Mouse (Mus musculus): ENCODE data around the gene Itch. TPM values are rescaled to one million over a fixed set of nuclear protein-coding genes. Genes with fewer than 3 reads are reported as not detected.

Gene Itch
- polyA plus RNA-seq, 1 experiment from 2014 or later = 68.5 TPM

DNA sequence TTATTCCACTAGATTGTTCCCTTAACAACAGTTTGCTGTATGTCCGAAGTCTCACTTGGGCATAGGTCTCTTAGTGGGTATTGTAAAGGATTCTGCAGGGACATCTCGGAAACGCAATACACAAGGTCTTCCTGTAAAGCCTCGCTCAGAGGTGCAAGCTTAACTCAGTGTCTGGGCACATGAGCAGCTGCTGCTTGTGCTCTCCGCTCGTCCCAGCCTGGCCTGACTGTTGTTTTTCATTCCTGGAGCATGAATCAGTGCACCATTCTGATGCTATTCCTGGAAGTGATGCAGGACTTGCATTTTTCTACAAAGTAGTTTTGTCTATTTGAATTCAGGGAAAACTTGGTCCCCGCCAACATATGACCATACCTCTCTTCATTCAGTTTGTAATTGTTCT, 91.4 kb downstream of the Itch start:
- Histone ChIP-seq H3K4me3 (no peak overlapping the region), H3K4me1 (no peaks in the 10 kb centered on the region), H3K36me3 (peaks cover 69% of the 10 kb centered on the region), H3K9ac (no peak overlapping the region), H3K27ac (no peak overlapping the region), H3K9me3 (replicated peaks) (no peaks in the 10 kb centered on the region), H3K27me3 (no peaks in the 10 kb centered on the region), H3K4me2 (replicated peaks) (no peak overlapping the region)
- 92% methylated on average over 7 of the region's 7 CpGs for WGBS
- no peak for ATAC-seq (ENCODE audit: low FRiP score)

DNA sequence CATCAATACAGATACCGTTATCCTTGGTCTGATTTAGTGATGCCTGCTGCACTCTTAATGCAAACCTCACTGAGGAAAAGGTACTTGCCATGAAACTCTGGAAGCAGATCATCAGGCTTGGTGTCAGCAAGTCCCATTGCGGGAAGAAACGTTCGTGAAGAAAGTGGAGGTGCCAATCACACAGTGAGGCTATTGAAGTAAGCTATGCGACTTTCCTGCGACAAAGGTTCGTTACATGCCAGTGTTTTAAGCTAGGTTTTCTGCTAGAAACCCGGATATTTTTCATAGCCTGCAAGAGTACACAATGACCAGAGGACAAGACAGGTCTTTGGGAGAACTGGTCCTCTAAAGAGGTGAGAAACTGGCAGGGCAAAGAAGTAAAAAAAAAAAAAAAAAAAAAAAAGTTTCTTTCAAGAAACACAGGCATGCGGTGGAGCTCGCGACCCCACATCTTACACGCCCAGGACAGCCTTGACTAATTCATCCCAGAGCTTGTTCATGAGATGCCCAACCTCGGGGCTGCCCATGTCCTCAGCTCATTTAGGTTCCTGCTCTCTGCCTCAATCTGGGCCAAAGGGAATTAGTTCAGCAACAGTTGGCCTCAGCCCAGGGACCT, 102.5 kb downstream of the Itch start:
- Histone ChIP-seq H3K27me3 (no peaks in the 10 kb centered on the region), H3K27ac (peak overlapping the region; percentile 92), H3K4me2 (replicated peaks) (peak overlapping the region; percentile 91), H3K4me3 (peak overlapping the region; percentile 63), H3K36me3 (0 out of 2 replicates have a peak, but pooled peaks cover 1% of the 10 kb centered on the region), H3K9me3 (replicated peaks) (no peaks in the 10 kb centered on the region), H3K4me1 (peaks cover 25% of the 10 kb centered on the region), H3K9ac (peak overlapping the region; percentile 74)
- WGBS = 5% methylated on average over 13 of the region's 13 CpGs
- peak; percentile 90 for ATAC-seq (ENCODE audit: low FRiP score)

DNA sequence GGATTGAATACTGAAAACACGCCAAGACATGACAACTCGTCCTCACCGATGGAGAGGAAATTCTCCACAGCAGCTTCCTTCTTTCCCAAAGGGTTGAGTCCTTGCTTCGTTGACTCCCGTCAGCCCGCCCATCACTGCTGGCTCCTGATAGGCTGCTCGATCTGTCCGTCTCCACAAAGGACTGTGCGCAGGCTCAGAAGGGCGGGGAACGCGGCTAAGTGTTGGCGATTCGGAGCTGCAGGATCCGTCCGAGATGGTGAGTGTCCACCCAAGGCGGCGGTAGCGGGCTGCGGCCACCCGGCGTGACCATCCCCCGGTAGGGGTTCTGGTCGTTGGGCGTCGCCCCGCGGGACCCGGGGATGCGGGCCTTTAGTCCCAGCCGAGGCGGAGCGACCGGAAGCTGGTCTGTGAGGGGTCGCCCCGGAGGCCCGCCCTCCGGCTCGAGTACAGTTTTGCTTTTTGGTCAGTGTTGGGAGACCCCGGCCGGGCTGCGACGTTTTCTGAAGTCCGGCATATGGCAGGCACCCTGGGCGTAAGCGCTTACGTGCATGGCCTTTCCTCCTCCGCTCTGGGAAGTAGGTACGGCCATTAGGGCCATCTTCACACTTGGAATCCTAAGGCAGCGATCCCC, 103.2 kb downstream of the Itch start, which contains the start of gene Dynlrb1:
TSS of gene Dynlrb1 (plus strand) at position 172 of the 631 bp plus-strand sequence.
- peak within 1 kb of the TSS; percentile 92 for H3K27ac ChIP-seq
- WGBS = 0% methylated on average over 39 of the region's 50 CpGs
- H3K9ac ChIP-seq = peak within 1 kb of the TSS; percentile 74
- H3K27me3 ChIP-seq = no peaks in the 10 kb centered on the region
- peak within 1 kb of the TSS; percentile 63 for H3K4me3 ChIP-seq
- peak within 1 kb of the TSS; percentile 91 for H3K4me2 ChIP-seq (replicated peaks)
- 0 out of 2 replicates have a peak, but pooled peaks cover 6% of the 10 kb centered on the region for H3K36me3 ChIP-seq
- H3K4me1 ChIP-seq = peaks cover 25% of the 10 kb centered on the region
- no peaks in the 10 kb centered on the region for H3K9me3 ChIP-seq (replicated peaks)
- ATAC-seq (ENCODE audit: low FRiP score) = peak; percentile 99

DNA sequence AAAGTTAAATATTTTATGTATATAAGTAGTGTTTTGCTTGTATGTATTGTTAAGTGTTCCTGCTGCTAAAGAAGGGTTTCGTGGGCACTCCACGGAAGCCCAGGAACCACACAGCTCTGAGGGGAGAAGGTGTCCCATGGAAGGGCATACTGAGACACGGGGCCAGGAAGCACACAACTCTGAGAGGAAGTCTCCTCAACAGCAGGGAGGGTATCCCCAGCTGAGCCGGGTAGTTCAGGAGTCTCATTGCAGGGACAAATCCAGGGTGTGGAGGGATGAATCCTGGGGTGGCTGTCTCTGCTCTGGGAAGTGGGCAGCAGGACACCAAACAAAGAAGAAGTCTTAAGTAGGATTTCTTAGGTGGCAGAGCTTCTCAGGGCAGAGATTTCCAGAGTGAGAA, 104.0 kb downstream of the Itch start:
- H3K27me3 ChIP-seq = no peaks in the 10 kb centered on the region
- no peaks in the 10 kb centered on the region for H3K9me3 ChIP-seq (replicated peaks)
- peaks cover 6% of the 10 kb centered on the region; the same call in 1 of the 2 replicates for H3K36me3 ChIP-seq
- no peak for ATAC-seq (ENCODE audit: low FRiP score)
- peaks cover 25% of the 10 kb centered on the region for H3K4me1 ChIP-seq
- 27% methylated on average over 4 of the region's 4 CpGs for WGBS
- H3K4me2 ChIP-seq (replicated peaks) = peak overlapping the region; percentile 91
- peak overlapping the region; percentile 63 for H3K4me3 ChIP-seq
- peak overlapping the region; percentile 74 for H3K9ac ChIP-seq
- H3K27ac ChIP-seq = no peak overlapping the region

DNA sequence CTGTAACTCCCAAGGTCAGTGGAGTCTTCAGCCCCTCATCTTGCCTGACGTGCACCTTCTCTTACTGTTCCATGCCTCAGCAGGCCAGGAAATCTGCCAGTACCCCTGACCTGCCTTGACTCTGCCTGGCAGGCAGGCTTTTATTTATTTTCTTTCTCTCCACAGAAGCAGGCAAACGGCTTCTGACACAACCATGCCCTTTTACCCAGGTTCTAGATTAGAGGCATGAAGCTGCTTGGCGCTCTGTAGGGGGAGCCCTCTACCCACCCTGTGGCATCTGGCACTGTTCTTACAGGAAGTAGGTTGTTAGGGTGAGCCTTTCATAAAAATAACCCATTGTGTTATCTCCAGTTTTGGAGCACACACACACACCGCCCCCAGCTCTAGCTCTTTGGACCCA, 107.6 kb downstream of the Itch start:
- WGBS = 83% methylated on average over 4 of the region's 4 CpGs
- no peaks in the 10 kb centered on the region for H3K9me3 ChIP-seq (replicated peaks)

DNA sequence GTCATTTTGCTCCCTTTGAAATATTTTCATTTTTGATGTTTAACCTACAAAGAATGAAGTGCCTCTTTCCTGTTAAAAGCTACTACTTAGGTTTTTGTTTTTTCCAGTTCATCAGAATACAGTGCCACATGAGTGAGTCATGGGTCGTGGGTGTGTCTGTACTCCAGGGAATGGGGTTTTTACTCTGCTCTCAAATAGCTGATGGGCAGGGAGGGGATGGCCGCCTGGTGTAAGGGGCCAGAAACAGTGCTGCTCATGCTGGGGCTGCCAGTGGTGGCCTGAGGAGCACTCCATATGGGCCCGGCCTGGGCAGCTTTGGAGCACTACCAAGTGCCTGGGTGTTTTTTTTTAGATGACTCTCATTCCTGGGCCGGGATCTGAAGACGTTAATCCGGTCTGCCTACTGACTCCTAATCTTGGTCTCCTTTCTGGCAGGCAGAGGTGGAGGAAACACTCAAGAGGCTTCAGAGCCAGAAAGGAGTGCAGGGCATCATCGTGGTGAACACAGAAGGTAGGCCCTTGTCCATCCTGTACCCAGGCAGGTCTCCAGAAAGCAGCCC, 109.1 kb downstream of the Itch start:
- no peaks in the 10 kb centered on the region for H3K27me3 ChIP-seq
- H3K27ac ChIP-seq = no peak overlapping the region
- ATAC-seq (ENCODE audit: low FRiP score) = no peak
- H3K9ac ChIP-seq = no peak overlapping the region
- H3K9me3 ChIP-seq (replicated peaks) = no peaks in the 10 kb centered on the region
- no peak overlapping the region for H3K4me2 ChIP-seq (replicated peaks)
- H3K36me3 ChIP-seq = peaks cover 56% of the 10 kb centered on the region
- 82% methylated on average over 7 of the region's 7 CpGs for WGBS
- H3K4me1 ChIP-seq = peaks cover 19% of the 10 kb centered on the region
- H3K4me3 ChIP-seq = no peak overlapping the region

More for the DNA sequence above, 107.6 kb downstream of the Itch start:
- Histone ChIP-seq H3K36me3 (peaks cover 42% of the 10 kb centered on the region), H3K27ac (no peak overlapping the region), H3K4me2 (replicated peaks) (no peak overlapping the region), H3K4me1 (peaks cover 22% of the 10 kb centered on the region), H3K9ac (no peak overlapping the region), H3K27me3 (no peaks in the 10 kb centered on the region), H3K4me3 (no peak overlapping the region)
- no peak for ATAC-seq (ENCODE audit: low FRiP score)

DNA sequence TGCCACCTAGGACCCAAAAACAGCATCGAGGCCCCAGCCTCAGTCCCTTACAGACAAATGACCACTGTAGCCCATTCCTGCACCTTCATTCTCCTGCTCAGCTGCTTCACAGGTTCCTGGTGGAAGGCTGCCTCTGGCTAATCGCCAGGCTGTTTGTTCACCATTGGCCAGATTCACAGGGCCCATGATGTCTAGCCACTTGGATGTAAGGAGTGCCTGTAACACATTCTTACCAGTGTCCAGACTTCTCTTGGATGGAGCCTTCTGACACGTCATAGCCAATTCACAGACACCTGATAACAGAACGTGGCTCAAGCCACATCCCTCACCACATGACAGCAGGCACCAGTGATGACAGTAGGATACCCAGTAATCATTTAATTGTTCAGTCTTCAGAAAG, 112.9 kb downstream of the Itch start:
- H3K36me3 ChIP-seq = peaks cover 91% of the 10 kb centered on the region
- ATAC-seq (ENCODE audit: low FRiP score) = no peak

DNA sequence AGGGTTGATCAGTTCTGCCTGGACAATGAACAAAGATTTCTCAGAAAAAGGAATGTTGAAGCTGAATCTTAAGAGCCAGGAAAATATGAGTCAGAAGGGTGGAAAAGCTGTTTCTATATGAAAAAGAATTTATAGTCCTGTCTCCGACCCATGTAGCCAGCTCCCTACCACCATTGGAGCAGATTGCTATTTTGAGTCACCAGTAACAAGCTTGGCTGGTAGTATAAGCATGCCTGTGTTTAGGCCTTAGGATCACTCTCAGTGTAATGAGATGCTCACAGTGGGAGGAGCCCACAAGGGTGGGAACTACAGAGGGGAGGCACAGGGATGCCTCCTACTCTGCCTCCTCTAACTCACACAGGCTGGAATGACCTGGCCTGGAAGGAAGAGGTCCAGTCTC, 114.9 kb downstream of the Itch start:
- Histone ChIP-seq H3K4me3 (no peak overlapping the region), H3K27me3 (no peaks in the 10 kb centered on the region), H3K27ac (no peak overlapping the region), H3K4me2 (replicated peaks) (no peak overlapping the region), H3K4me1 (no peaks in the 10 kb centered on the region), H3K9ac (no peak overlapping the region), H3K36me3 (peaks cover 85% of the 10 kb centered on the region), H3K9me3 (replicated peaks) (no peaks in the 10 kb centered on the region)
- no peak for ATAC-seq (ENCODE audit: low FRiP score)
- whole genome bisulfite sequencing = 97% methylated on average over 1 of the region's 1 CpGs

More for the DNA sequence above, 112.9 kb downstream of the Itch start:
- Histone ChIP-seq H3K4me2 (replicated peaks) (no peak overlapping the region), H3K9me3 (replicated peaks) (no peaks in the 10 kb centered on the region), H3K27ac (no peak overlapping the region), H3K4me3 (no peak overlapping the region), H3K9ac (no peak overlapping the region), H3K4me1 (no peaks in the 10 kb centered on the region), H3K27me3 (no peaks in the 10 kb centered on the region)
- WGBS = 95% methylated on average over 4 of the region's 4 CpGs

DNA sequence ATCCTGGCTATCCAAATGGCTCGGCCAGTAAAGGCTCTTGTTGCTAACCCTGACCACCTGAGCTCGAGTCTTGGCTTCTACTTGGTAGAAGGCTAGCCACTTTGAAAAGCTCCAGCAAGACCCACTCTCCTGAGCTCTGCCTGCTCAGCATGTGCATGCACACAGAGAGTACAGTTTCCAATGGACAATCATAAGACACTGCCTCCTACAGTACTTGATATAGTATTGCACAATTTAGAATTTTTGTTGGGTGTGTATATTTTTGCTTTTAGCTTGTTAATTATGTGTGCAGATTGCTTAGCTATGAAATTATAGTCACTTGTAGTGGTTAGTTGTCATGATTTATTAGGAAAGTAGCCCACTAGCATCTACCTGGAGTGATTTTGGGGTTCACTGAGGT, 115.4 kb downstream of the Itch start:
- no peak for ATAC-seq (ENCODE audit: low FRiP score)
- Histone ChIP-seq H3K36me3 (peaks cover 80% of the 10 kb centered on the region), H3K27me3 (no peaks in the 10 kb centered on the region), H3K9ac (no peak overlapping the region), H3K4me2 (replicated peaks) (no peak overlapping the region), H3K4me3 (no peak overlapping the region), H3K27ac (no peak overlapping the region), H3K4me1 (no peaks in the 10 kb centered on the region), H3K9me3 (replicated peaks) (no peaks in the 10 kb centered on the region)
- WGBS = 85% methylated on average over 2 of the region's 2 CpGs

DNA sequence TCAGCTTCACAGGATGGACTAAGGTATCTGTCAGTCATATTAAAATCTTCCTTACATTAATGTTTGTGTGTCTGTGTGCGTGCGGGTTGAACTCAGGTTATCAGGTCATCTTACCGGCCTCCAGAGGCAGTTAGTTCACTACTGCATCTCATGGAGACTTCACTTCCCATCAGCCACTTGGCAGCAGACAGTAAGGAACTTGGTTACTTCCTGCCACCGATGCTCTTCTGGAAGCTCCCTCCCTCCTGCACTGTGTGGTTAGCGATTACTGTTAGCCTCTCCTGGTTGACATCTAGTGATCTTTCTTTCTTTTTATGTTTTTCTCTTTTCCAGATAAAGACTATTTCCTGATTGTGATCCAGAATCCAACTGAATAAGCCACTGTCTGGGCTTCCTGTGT, 116.3 kb downstream of the Itch start:
- H3K4me3 ChIP-seq = no peak overlapping the region
- no peak overlapping the region for H3K9ac ChIP-seq
- no peak overlapping the region for H3K27ac ChIP-seq
- no peak overlapping the region for H3K4me2 ChIP-seq (replicated peaks)
- peaks cover 71% of the 10 kb centered on the region for H3K36me3 ChIP-seq
- no peaks in the 10 kb centered on the region for H3K4me1 ChIP-seq
- no peaks in the 10 kb centered on the region for H3K9me3 ChIP-seq (replicated peaks)
- no peak for ATAC-seq (ENCODE audit: low FRiP score)
- no peaks in the 10 kb centered on the region for H3K27me3 ChIP-seq
- WGBS = 97% methylated on average over 5 of the region's 5 CpGs

DNA sequence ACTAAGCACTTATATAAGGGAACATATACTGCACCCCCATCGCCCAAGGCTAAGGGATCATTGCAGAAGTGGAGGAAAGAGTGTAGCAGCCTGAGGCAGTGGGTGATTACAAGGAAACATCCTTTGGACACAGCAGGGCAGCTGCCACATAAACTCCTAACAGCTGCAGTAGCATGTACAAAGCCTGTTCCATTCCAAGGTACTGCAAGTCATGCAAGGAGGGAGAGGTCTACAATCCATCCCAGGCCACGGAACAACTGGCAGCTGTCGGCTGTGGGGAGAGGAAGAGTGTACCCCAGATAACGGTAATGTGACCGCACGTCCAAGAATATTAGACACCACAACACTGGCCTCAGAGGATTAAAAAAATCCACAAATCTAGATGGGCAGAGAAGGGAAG, 132.2 kb downstream of the Itch start:
- Histone ChIP-seq H3K9me3 (replicated peaks) (no peaks in the 10 kb centered on the region), H3K27ac (no peak overlapping the region), H3K4me1 (no peaks in the 10 kb centered on the region), H3K27me3 (no peaks in the 10 kb centered on the region), H3K9ac (no peak overlapping the region), H3K36me3 (no peaks in the 10 kb centered on the region), H3K4me2 (replicated peaks) (no peak overlapping the region), H3K4me3 (no peak overlapping the region)
- WGBS = 91% methylated on average over 6 of the region's 6 CpGs
- ATAC-seq (ENCODE audit: low FRiP score) = no peak

DNA sequence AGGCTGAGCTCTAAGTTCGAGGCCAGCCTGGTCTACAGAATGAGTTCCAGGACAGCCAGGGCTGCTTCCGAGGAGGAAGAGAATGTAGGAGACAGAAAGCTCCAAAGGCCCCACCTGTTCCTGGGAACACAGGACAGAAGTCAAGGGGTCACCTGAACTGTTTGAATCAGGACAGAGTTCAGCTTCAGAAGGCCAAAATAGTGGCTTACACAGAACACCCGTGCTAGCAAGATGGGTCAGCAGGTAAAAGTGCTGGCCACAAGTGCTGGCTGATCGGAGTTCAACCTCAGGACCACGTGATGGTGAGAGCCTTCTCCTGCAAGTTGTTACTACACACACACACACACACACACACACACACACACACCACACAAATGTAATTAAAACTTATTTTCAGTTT, 133.6 kb downstream of the Itch start:
- Histone ChIP-seq H3K9ac (no peak overlapping the region), H3K4me3 (no peak overlapping the region), H3K9me3 (replicated peaks) (no peaks in the 10 kb centered on the region), H3K4me1 (no peaks in the 10 kb centered on the region), H3K27me3 (no peaks in the 10 kb centered on the region), H3K36me3 (no peaks in the 10 kb centered on the region), H3K27ac (no peak overlapping the region), H3K4me2 (replicated peaks) (no peak overlapping the region)
- WGBS = 85% methylated on average over 5 of the region's 5 CpGs
- no peak for ATAC-seq (ENCODE audit: low FRiP score)

DNA sequence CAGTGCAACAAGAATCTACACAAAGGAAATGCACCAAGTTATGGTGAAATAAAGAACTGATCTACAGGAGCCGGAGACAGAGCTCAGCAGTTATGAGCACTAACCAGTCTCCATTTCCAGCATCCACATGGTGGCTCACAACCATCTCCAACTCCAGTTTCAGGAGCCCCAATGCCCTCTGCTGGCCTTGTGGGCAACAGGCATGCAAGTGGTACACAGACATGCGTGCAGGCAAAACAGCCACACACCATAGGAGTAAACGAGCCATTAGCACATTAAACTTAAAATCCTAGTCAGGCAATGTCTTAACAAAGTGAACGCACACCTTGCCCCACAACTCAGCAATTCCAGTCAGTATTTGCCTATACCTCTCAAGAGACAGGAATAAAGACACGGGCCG, 138.6 kb downstream of the Itch start:
- Histone ChIP-seq H3K4me3 (no peak overlapping the region), H3K27me3 (no peaks in the 10 kb centered on the region), H3K4me2 (replicated peaks) (no peak overlapping the region), H3K36me3 (no peaks in the 10 kb centered on the region), H3K27ac (no peak overlapping the region), H3K9ac (no peak overlapping the region), H3K9me3 (replicated peaks) (no peaks in the 10 kb centered on the region), H3K4me1 (peaks cover 2% of the 10 kb centered on the region)
- no peak for ATAC-seq (ENCODE audit: low FRiP score)
- WGBS = 81% methylated on average over 6 of the region's 6 CpGs
